21 mouse cellular contexts compared by ENCODE assay signal in the genomic region with DNA sequence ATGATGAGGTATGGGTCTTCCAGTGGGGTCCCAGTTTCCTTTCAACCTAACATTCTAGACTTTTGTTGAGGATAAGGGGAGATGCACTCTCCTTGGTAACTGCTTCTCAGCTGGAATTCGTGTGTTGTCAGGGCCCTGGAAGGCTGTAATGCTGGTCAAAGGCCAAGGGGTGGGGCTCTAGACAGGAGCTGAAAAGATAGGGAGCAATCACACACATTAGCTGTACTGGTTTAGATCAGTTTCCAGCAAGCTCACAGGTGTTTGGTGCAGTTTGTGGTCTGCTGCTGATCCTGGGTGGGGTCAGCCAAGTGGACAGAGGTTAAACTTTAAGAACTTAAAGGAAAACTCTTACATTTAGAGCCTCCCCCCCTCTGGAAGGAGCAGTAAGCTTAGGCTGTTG. TPM values are rescaled to one million over a fixed set of nuclear protein-coding genes. Genes with fewer than 3 reads are reported as not detected.
DNase-seq lines count a peak whose midpoint lies in the region; ATAC-seq and TF ChIP-seq lines count a peak whose summit lies in the region.
"Had no signal": no experiment of that assay in that cellular context is flagged by ENCODE, and none has a peak within 500 bp of the region (broad histone marks: within the 10 kb centered on the region; RNA-seq: fewer than 3 reads in every experiment).

No protein-coding gene starts in this region.

- WGBS in intestine, embryonic 14.5 days: 23% methylated on average over 1 of the region's 1 CpGs
- 23% methylated on average over 1 of the region's 1 CpGs for WGBS in intestine, embryonic 15.5 days
- 3% methylated on average over 1 of the region's 1 CpGs for WGBS in liver, adult 2 months
- 9% methylated on average over 1 of the region's 1 CpGs for WGBS in liver, embryonic 12.5 days (ENCODE audit: insufficient replicate concordance)
- 13% methylated on average over 1 of the region's 1 CpGs for WGBS in liver, embryonic 14.5 days (ENCODE audit: insufficient replicate concordance)
- WGBS in midbrain, embryonic 13.5 days: 12% methylated on average over 1 of the region's 1 CpGs

- no peak overlapping the region for H3K4me2 ChIP-seq in intestine, embryonic 14.5 days (ENCODE audit: low read length)
- no peak overlapping the region for H3K4me2 ChIP-seq in intestine, embryonic 15.5 days (replicated peaks)
- no peak overlapping the region for H3K4me2 ChIP-seq in liver, embryonic 12.5 days
- H3K4me2 ChIP-seq in liver, embryonic 14.5 days (ENCODE audit: low read depth): no peak overlapping the region
- H3K4me2 ChIP-seq in midbrain, embryonic 13.5 days (replicated peaks): no peak overlapping the region
- H3K4me2 ChIP-seq: embryonic facial prominence, embryonic 15.5 days; midbrain, embryonic 11.5 days; neural tube, embryonic 15.5 days had no signal

- H3K79me2 ChIP-seq in liver, adult 2 months (ENCODE audit: control insufficient read depth, insufficient read depth, low read length): peaks cover 6% of the 10 kb centered on the region; the same call in 1 of the 2 replicates

- peaks cover 6% of the 10 kb centered on the region; the same call in 1 of the 2 replicates for H3K9me3 ChIP-seq in intestine, embryonic 14.5 days (ENCODE audit: control insufficient read depth, low read length)
- no peaks in the 10 kb centered on the region for H3K9me3 ChIP-seq in intestine, embryonic 15.5 days
- H3K9me3 ChIP-seq in liver, embryonic 12.5 days (replicated peaks): 0 out of 2 replicates have a peak, but pooled peaks cover 4% of the 10 kb centered on the region
- no peaks in the 10 kb centered on the region for H3K9me3 ChIP-seq in liver, embryonic 14.5 days (ENCODE audit: control insufficient read depth, low read length)
- H3K9me3 ChIP-seq in midbrain, embryonic 13.5 days: no peaks in the 10 kb centered on the region
- H3K9me3 ChIP-seq: embryonic facial prominence, embryonic 15.5 days; neural tube, embryonic 15.5 days had no signal

- H3K27ac ChIP-seq in intestine, embryonic 14.5 days (ENCODE audit: low read depth): no peak overlapping the region
- H3K27ac ChIP-seq in intestine, embryonic 15.5 days: no peak overlapping the region
- no peak overlapping the region; the same call in 1 of the 2 replicates for H3K27ac ChIP-seq in liver, adult 2 months (replicated peaks; ENCODE audit: insufficient read depth, low read depth, low read length)
- H3K27ac ChIP-seq in liver, embryonic 12.5 days: no peak overlapping the region
- no peak overlapping the region for H3K27ac ChIP-seq in liver, embryonic 14.5 days
- no peak overlapping the region for H3K27ac ChIP-seq in midbrain, embryonic 13.5 days
- H3K27ac ChIP-seq: embryonic facial prominence, embryonic 15.5 days; layer of hippocampus, adult 2 months; neural tube, embryonic 15.5 days had no signal

- peak; percentile 45; the same call in 1 of the 2 replicates for TF ChIP-seq EP300 in liver, embryonic 14.5 days (IDR thresholded peaks at IDR 0.05; ENCODE audit: low read depth)

- no peak for ATAC-seq in intestine, embryonic 14.5 days (replicated peaks; ENCODE audit: low FRiP score, low TSS enrichment, low read depth)
- no peak for ATAC-seq in intestine, embryonic 15.5 days
- no peak for ATAC-seq in liver, embryonic 12.5 days
- ATAC-seq in liver, embryonic 14.5 days (ENCODE audit: insufficient read depth): no peak
- ATAC-seq in midbrain, embryonic 13.5 days: no peak
- no peak for ATAC-seq in erythroid progenitor cell, adult 5-6 weeks (replicated peaks; ENCODE audit: low FRiP score, poor library complexity, severe bottlenecking)
- ATAC-seq: hindbrain, embryonic 16.5 days had no signal

- no peak overlapping the region for H3K4me3 ChIP-seq in intestine, embryonic 14.5 days (ENCODE audit: low read depth, low read length)
- H3K4me3 ChIP-seq in intestine, embryonic 15.5 days (replicated peaks): no peak overlapping the region
- H3K4me3 ChIP-seq in liver, adult 2 months (ENCODE audit: insufficient read depth, low read depth, low read length): no peak overlapping the region
- no peak overlapping the region for H3K4me3 ChIP-seq in liver, embryonic 12.5 days
- no peak overlapping the region for H3K4me3 ChIP-seq in liver, embryonic 14.5 days (ENCODE audit: insufficient read depth in 1 of 2, low read depth in 2 of 2, low read length in 2 of 2)
- H3K4me3 ChIP-seq in midbrain, embryonic 13.5 days (replicated peaks): no peak overlapping the region
- H3K4me3 ChIP-seq: embryonic facial prominence, embryonic 15.5 days; heart, embryonic 13.5 days; layer of hippocampus, adult 2 months; neural tube, embryonic 15.5 days had no signal

- no peaks in the 10 kb centered on the region for H3K27me3 ChIP-seq in intestine, embryonic 14.5 days (replicated peaks; ENCODE audit: control insufficient read depth, insufficient read depth, low read length)
- no peaks in the 10 kb centered on the region for H3K27me3 ChIP-seq in intestine, embryonic 15.5 days (replicated peaks)
- H3K27me3 ChIP-seq in liver, adult 2 months (ENCODE audit: control insufficient read depth, insufficient read depth, low read length): no peaks in the 10 kb centered on the region
- no peaks in the 10 kb centered on the region for H3K27me3 ChIP-seq in liver, embryonic 12.5 days (replicated peaks)
- H3K27me3 ChIP-seq in liver, embryonic 14.5 days (ENCODE audit: control insufficient read depth, insufficient read depth, low read length): no peaks in the 10 kb centered on the region
- H3K27me3 ChIP-seq in midbrain, embryonic 13.5 days: no peaks in the 10 kb centered on the region
- H3K27me3 ChIP-seq: embryonic facial prominence, embryonic 15.5 days; heart, embryonic 13.5 days had no signal

- 0 out of 2 replicates have a peak, but pooled peaks have one; percentile 19 for TF ChIP-seq CTCF in liver, adult 2 months (IDR thresholded peaks at IDR 0.05; ENCODE audit: low read depth, low read length)
- peak; percentile 43 for TF ChIP-seq CTCF in liver, embryonic 14.5 days (IDR thresholded peaks at IDR 0.05; ENCODE audit: low read depth)

- H3K36me3 ChIP-seq in intestine, embryonic 14.5 days (ENCODE audit: control insufficient read depth, insufficient read depth, low read length): no peaks in the 10 kb centered on the region
- no peaks in the 10 kb centered on the region for H3K36me3 ChIP-seq in intestine, embryonic 15.5 days
- no peaks in the 10 kb centered on the region for H3K36me3 ChIP-seq in liver, adult 2 months (ENCODE audit: control insufficient read depth, insufficient read depth, low read length)
- peaks cover 6% of the 10 kb centered on the region for H3K36me3 ChIP-seq in liver, embryonic 12.5 days
- H3K36me3 ChIP-seq in liver, embryonic 14.5 days (replicated peaks; ENCODE audit: control insufficient read depth, insufficient read depth, low read depth): no peaks in the 10 kb centered on the region
- H3K36me3 ChIP-seq in midbrain, embryonic 13.5 days: no peaks in the 10 kb centered on the region
- H3K36me3 ChIP-seq: embryonic facial prominence, embryonic 15.5 days; neural tube, embryonic 15.5 days had no signal

- no peak overlapping the region for H3K9ac ChIP-seq in intestine, embryonic 14.5 days (ENCODE audit: low read length)
- no peak overlapping the region for H3K9ac ChIP-seq in intestine, embryonic 15.5 days
- no peak overlapping the region for H3K9ac ChIP-seq in liver, adult 2 months (ENCODE audit: low read depth, low read length)
- H3K9ac ChIP-seq in liver, embryonic 12.5 days: no peak overlapping the region
- H3K9ac ChIP-seq in liver, embryonic 14.5 days (replicated peaks): no peak overlapping the region
- H3K9ac ChIP-seq in midbrain, embryonic 13.5 days (replicated peaks): no peak overlapping the region
- H3K9ac ChIP-seq: embryonic facial prominence, embryonic 15.5 days; heart, embryonic 13.5 days; neural tube, embryonic 15.5 days had no signal

- DNase-seq in intestine, embryonic 14.5 days (ENCODE audit: low spot score): peak; percentile 52
- DNase-seq in liver, adult 2 months (ENCODE audit: extremely low read depth, low read depth, low spot score): peak; percentile 74
- peak in 1 of 3 experiments; percentile 46 for DNase-seq in liver, embryonic 14.5 days (ENCODE audit: low read depth in 3 of 3, low spot score in 3 of 3)
- peak; percentile 84 for DNase-seq in yolk sac, embryonic 10.5 days (ENCODE audit: low spot score)
- DNase-seq: cerebellum, postnatal 14 days; embryo, embryonic 11 days; heart, postnatal 36 days; left cerebral cortex, postnatal 4 days; lung, adult 18-20 months; right cerebral cortex, postnatal 4 days; thymus, adult 18-20 months had no signal

- TF ChIP-seq POLR2A in liver, adult 2 months (IDR thresholded peaks at IDR 0.05; ENCODE audit: extremely low read depth, insufficient read depth, low read length): no peak

- peaks cover 12% of the 10 kb centered on the region for H3K4me1 ChIP-seq in intestine, embryonic 14.5 days (replicated peaks; ENCODE audit: control insufficient read depth, insufficient read depth, low read length)
- H3K4me1 ChIP-seq in intestine, embryonic 15.5 days (replicated peaks): peaks cover 8% of the 10 kb centered on the region; the same call in 1 of the 2 replicates
- H3K4me1 ChIP-seq in liver, adult 2 months (ENCODE audit: control insufficient read depth, insufficient read depth, low read length): peaks cover 10% of the 10 kb centered on the region
- H3K4me1 ChIP-seq in liver, embryonic 12.5 days: peaks cover 41% of the 10 kb centered on the region
- peaks cover 20 to 23% of the 10 kb centered on the region in 2 experiments for H3K4me1 ChIP-seq in liver, embryonic 14.5 days (replicated peaks; ENCODE audit: control insufficient read depth in 2 of 2, insufficient read depth in 2 of 2, low read length in 1 of 2)
- peaks cover 27% of the 10 kb centered on the region for H3K4me1 ChIP-seq in midbrain, embryonic 13.5 days (replicated peaks)

RNA-seq across cellular contexts. Expression of gene Nfe2l2, which starts 3.0 kb away (rescaled TPM):
- polyA plus RNA-seq in intestine, embryonic 14.5 days (2014; fragmentation: Nextera tagmentation; extraction: Ambion mirVana): 69.4 and 71.7 TPM in 2 replicates
- 89.3 and 93.6 TPM in 2 replicates for polyA plus RNA-seq in intestine, embryonic 15.5 days (2015; fragmentation: Nextera tagmentation; extraction: Ambion mirVana)
- total RNA-seq in liver, adult 2 months (2014; rRNA removed): 29.5 and 34.1 TPM in 2 replicates
- polyA plus RNA-seq in liver, adult 2 months (2012; rRNA removed): 35.9 and 40.1 TPM in 2 replicates
- 51.9 and 53.1 TPM in 2 replicates for polyA plus RNA-seq in liver, embryonic 12.5 days (2016; fragmentation: Nextera tagmentation; extraction: Ambion mirVana)
- 24.7 and 30.4 TPM in 2 replicates for polyA plus RNA-seq in liver, embryonic 14.5 days (2012; rRNA removed)
- 40.0 and 42.2 TPM in 2 replicates for polyA plus RNA-seq in liver, embryonic 14.5 days (2014; fragmentation: Nextera tagmentation; extraction: Ambion mirVana)
- 10.5 and 11.1 TPM in 2 replicates for polyA plus RNA-seq in midbrain, embryonic 13.5 days (2015; fragmentation: Nextera tagmentation; extraction: Ambion mirVana)
- total RNA-seq in erythroid progenitor cell, adult 5-6 weeks (2015; ENCODE audit: low replicate concordance): 83.6 and 99.3 TPM in 2 replicates
- total RNA-seq in erythroid progenitor cell, adult 5-6 weeks (2017; ENCODE audit: low replicate concordance): 63.1 and 65.1 TPM in 2 replicates

RNA-seq across cellular contexts. Expression of gene Hnrnpa3, which starts 48.4 kb away (rescaled TPM):
- polyA plus RNA-seq in intestine, embryonic 14.5 days (2014; fragmentation: Nextera tagmentation; extraction: Ambion mirVana): 230 TPM in 2 replicates
- polyA plus RNA-seq in intestine, embryonic 15.5 days (2015; fragmentation: Nextera tagmentation; extraction: Ambion mirVana): 280 and 299 TPM in 2 replicates
- total RNA-seq in liver, adult 2 months (2014; rRNA removed): 44.2 and 45.5 TPM in 2 replicates
- polyA plus RNA-seq in liver, adult 2 months (2012; rRNA removed): 13.9 and 14.1 TPM in 2 replicates
- polyA plus RNA-seq in liver, embryonic 12.5 days (2016; fragmentation: Nextera tagmentation; extraction: Ambion mirVana): 199 and 204 TPM in 2 replicates
- 189 and 409 TPM in 2 replicates for polyA plus RNA-seq in liver, embryonic 14.5 days (2012; rRNA removed)
- polyA plus RNA-seq in liver, embryonic 14.5 days (2014; fragmentation: Nextera tagmentation; extraction: Ambion mirVana): 85.0 and 93.4 TPM in 2 replicates
- polyA plus RNA-seq in midbrain, embryonic 13.5 days (2015; fragmentation: Nextera tagmentation; extraction: Ambion mirVana): 279 and 291 TPM in 2 replicates
- 321 and 355 TPM in 2 replicates for total RNA-seq in erythroid progenitor cell, adult 5-6 weeks (2015; ENCODE audit: low replicate concordance)
- total RNA-seq in erythroid progenitor cell, adult 5-6 weeks (2017; ENCODE audit: low replicate concordance): 329 and 477 TPM in 2 replicates
